Mouse (Mus musculus): ENCODE results near the gene Glb1. TPM values are rescaled to one million over a fixed set of nuclear protein-coding genes. Genes with fewer than 3 reads are reported as not detected.

Gene Glb1
- polyA plus RNA-seq, 1 experiment from 2014 or later: 42.9 TPM

GRCm38 (mm10) chr9:114471892-114472291, 71.0 kb downstream of the Glb1 start:
- Histone ChIP-seq H3K27ac (replicated peaks) (no peak overlapping the region), H3K27me3 (replicated peaks) (no peaks in the 10 kb centered on the region), H3K9me3 (0 out of 2 replicates have a peak, but pooled peaks cover 2% of the 10 kb centered on the region), H3K4me1 (peaks cover 3% of the 10 kb centered on the region; the same call in 1 of the 2 replicates), H3K4me2 (no peak overlapping the region), H3K9ac (no peak overlapping the region), H3K4me3 (no peak overlapping the region), H3K36me3 (peaks cover 14% of the 10 kb centered on the region)
- WGBS: 79% methylated on average over 7 of the region's 7 CpGs
- no peak for ATAC-seq (ENCODE audit: extremely low read depth, insufficient number of reproducible peaks, low FRiP score, low TSS enrichment)

- no peak for ATAC-seq (ENCODE audit: extremely low read depth, insufficient number of reproducible peaks, low FRiP score, low TSS enrichment)
- H3K4me1 ChIP-seq: no peaks in the 10 kb centered on the region
- 82% methylated on average over 9 of the region's 9 CpGs for WGBS
These were observed 76.1 kb downstream of the Glb1 start for GRCm38 (mm10) chr9:114477019-114477418.

GRCm38 (mm10) chr9:114480940-114481339, 80.1 kb downstream of the Glb1 start:
- no peak overlapping the region for H3K4me2 ChIP-seq
- no peak overlapping the region for H3K9ac ChIP-seq
- H3K4me1 ChIP-seq: no peaks in the 10 kb centered on the region
- H3K27me3 ChIP-seq (replicated peaks): no peaks in the 10 kb centered on the region
- H3K27ac ChIP-seq (replicated peaks): no peak overlapping the region
- H3K9me3 ChIP-seq: no peaks in the 10 kb centered on the region
- ATAC-seq (ENCODE audit: extremely low read depth, insufficient number of reproducible peaks, low FRiP score, low TSS enrichment): no peak
- 63% methylated on average over 3 of the region's 3 CpGs for WGBS
- no peak overlapping the region for H3K4me3 ChIP-seq
- 0 out of 2 replicates have a peak, but pooled peaks cover 6% of the 10 kb centered on the region for H3K36me3 ChIP-seq

More at GRCm38 (mm10) chr9:114477019-114477418, 76.1 kb downstream of the Glb1 start:
- Histone ChIP-seq H3K9me3 (no peaks in the 10 kb centered on the region), H3K4me3 (no peak overlapping the region), H3K27ac (replicated peaks) (no peak overlapping the region), H3K9ac (no peak overlapping the region), H3K36me3 (0 out of 2 replicates have a peak, but pooled peaks cover 9% of the 10 kb centered on the region), H3K27me3 (replicated peaks) (no peaks in the 10 kb centered on the region), H3K4me2 (no peak overlapping the region)

DNA sequence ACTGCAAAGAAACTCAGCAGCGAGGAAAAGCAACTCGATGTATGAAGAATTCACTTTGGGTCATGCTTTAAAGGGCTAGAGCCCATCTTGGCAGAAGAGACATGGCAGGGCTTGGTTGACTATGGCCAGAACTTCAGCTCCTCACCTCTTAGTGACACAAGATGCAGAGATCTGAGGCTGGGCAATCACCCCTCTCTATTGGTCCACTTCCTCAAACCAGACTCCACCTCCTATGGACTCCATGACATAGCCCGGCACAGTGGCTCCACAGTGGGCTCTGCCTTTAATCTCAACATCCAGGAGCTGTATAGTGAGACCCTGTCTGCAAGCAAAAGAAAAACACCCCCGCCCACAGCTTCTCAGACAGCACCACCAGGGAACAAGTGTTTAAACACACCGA, 83.9 kb downstream of the Glb1 start:
- H3K9ac ChIP-seq: no peak overlapping the region
- no peak overlapping the region for H3K4me2 ChIP-seq
- no peak overlapping the region for H3K27ac ChIP-seq (replicated peaks)
- no peaks in the 10 kb centered on the region for H3K9me3 ChIP-seq
- no peaks in the 10 kb centered on the region for H3K36me3 ChIP-seq
- H3K4me3 ChIP-seq: no peak overlapping the region
- WGBS: 76% methylated on average over 5 of the region's 5 CpGs
- H3K27me3 ChIP-seq (replicated peaks): no peaks in the 10 kb centered on the region
- no peaks in the 10 kb centered on the region for H3K4me1 ChIP-seq
- ATAC-seq (ENCODE audit: extremely low read depth, insufficient number of reproducible peaks, low FRiP score, low TSS enrichment): no peak

- 80% methylated on average over 4 of the region's 4 CpGs for WGBS
- Histone ChIP-seq H3K9me3 (no peaks in the 10 kb centered on the region), H3K4me2 (no peak overlapping the region), H3K4me3 (no peak overlapping the region), H3K27ac (replicated peaks) (no peak overlapping the region), H3K4me1 (no peaks in the 10 kb centered on the region), H3K36me3 (no peaks in the 10 kb centered on the region), H3K9ac (no peak overlapping the region), H3K27me3 (replicated peaks) (no peaks in the 10 kb centered on the region)
- no peak for ATAC-seq (ENCODE audit: extremely low read depth, insufficient number of reproducible peaks, low FRiP score, low TSS enrichment)
These were observed 85.9 kb downstream of the Glb1 start for GRCm38 (mm10) chr9:114486808-114487207.

DNA sequence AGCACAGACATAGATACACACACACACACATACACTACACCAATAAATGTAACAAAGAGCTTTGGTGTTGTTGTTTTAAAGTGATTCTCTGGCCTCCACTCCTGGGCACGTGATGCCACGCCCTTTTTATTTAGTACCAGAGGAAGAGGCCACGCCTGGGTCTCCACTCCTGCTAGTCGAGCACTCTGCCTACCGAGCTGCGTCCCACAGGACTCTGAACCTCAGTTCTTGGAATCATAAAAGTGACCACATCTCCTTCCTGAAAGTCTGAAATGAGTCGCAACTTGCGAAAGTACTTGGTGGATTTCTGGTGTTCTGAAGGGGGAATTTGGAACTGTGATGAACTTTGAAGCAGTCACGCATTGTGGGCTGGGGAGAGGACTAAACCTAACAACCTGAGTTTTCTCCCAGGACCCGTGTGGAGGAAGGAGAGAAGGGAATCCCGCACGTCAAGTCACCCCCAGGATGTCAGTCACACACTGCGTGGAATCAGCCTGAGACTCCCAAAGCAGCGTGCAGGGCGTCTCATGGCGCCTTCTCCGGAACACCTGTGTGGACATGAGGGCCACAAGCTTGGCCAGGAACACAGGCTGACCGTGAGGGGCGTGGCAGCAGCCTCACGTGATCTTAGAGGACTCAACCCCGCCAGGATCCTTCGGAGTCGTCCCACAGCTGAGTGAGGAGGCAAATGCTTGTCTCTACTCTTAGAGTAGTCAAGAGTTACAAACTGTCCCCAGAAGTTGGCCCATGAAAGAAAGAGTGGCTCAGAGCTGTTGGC, 86.8 kb downstream of the Glb1 start:
- Histone ChIP-seq H3K9ac (no peak overlapping the region), H3K4me3 (no peak overlapping the region), H3K9me3 (no peaks in the 10 kb centered on the region), H3K4me1 (no peaks in the 10 kb centered on the region), H3K36me3 (no peaks in the 10 kb centered on the region), H3K27ac (replicated peaks) (no peak overlapping the region), H3K4me2 (no peak overlapping the region), H3K27me3 (replicated peaks) (no peaks in the 10 kb centered on the region)
- WGBS: 78% methylated on average over 23 of the region's 23 CpGs
- no peak for ATAC-seq (ENCODE audit: extremely low read depth, insufficient number of reproducible peaks, low FRiP score, low TSS enrichment)

- Histone ChIP-seq H3K27me3 (replicated peaks) (peaks cover 15% of the 10 kb centered on the region), H3K4me1 (0 out of 2 replicates have a peak, but pooled peaks cover 4% of the 10 kb centered on the region), H3K36me3 (no peaks in the 10 kb centered on the region), H3K4me3 (no peak overlapping the region), H3K4me2 (no peak overlapping the region), H3K9ac (no peak overlapping the region), H3K27ac (replicated peaks) (no peak overlapping the region), H3K9me3 (no peaks in the 10 kb centered on the region)
- ATAC-seq (ENCODE audit: extremely low read depth, insufficient number of reproducible peaks, low FRiP score, low TSS enrichment): no peak
- 82% methylated on average over 7 of the region's 7 CpGs for WGBS
These were observed 95.6 kb downstream of the Glb1 start for GRCm38 (mm10) chr9:114496469-114496868.

- no peak overlapping the region for H3K27ac ChIP-seq (replicated peaks)
- H3K4me3 ChIP-seq: no peak overlapping the region
- WGBS: 6% methylated on average over 11 of the region's 11 CpGs
- peak overlapping the region; percentile 58 for H3K4me2 ChIP-seq
- 0 out of 2 replicates have a peak, but pooled peaks cover 8% of the 10 kb centered on the region for H3K4me1 ChIP-seq
- peaks cover 15% of the 10 kb centered on the region for H3K27me3 ChIP-seq (replicated peaks)
- no peaks in the 10 kb centered on the region for H3K9me3 ChIP-seq
- no peaks in the 10 kb centered on the region for H3K36me3 ChIP-seq
- no peak for ATAC-seq (ENCODE audit: extremely low read depth, insufficient number of reproducible peaks, low FRiP score, low TSS enrichment)
- H3K9ac ChIP-seq: no peak overlapping the region
These were observed 97.3 kb downstream of the Glb1 start for GRCm38 (mm10) chr9:114498218-114498617.

DNA sequence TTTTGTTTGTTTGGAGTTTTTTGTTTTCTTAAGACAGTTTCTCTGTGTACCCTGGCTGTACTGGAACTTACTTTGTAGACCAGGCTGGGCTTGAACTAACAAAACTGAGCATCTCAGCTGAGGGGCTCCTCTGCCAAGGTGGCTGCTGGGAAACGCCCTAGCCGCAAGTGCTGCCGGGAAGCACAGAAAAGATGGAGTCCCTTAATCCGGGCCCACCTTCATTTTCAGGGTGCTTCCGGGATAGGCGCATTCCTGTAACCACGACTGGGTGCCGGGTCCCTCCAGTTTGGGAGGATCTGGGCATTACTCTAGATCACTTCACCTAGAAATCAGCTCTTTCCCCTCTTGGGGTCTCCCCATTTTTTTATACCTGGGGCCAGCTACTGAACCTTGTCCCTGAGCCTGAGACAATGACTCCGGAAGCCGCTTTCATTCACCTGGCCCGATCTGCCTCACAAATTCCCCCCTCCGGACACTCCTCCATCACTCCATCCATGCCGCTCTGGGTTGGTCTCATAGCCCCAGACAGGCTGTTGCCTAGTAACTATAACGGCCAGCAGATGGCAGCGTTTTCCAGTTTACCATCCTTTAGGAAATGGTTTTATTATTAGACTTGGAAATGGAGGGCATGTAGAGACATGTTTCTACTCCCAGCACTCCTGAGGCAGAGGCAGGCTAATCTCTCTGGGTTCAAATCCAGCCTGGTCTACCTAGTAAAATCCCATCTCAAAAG, 99.1 kb downstream of the Glb1 start:
- Histone ChIP-seq H3K4me2 (peak overlapping the region; percentile 20; the same call in 1 of the 2 replicates), H3K36me3 (no peaks in the 10 kb centered on the region), H3K4me1 (0 out of 2 replicates have a peak, but pooled peaks cover 8% of the 10 kb centered on the region), H3K9ac (no peak overlapping the region), H3K27ac (replicated peaks) (no peak overlapping the region), H3K9me3 (no peaks in the 10 kb centered on the region), H3K27me3 (replicated peaks) (peaks cover 15% of the 10 kb centered on the region), H3K4me3 (no peak overlapping the region)
- WGBS: 15% methylated on average over 15 of the region's 15 CpGs
- ATAC-seq (ENCODE audit: extremely low read depth, insufficient number of reproducible peaks, low FRiP score, low TSS enrichment): no peak

GRCm38 (mm10) chr9:114501111-114501510, 100.2 kb downstream of the Glb1 start:
- no peak overlapping the region for H3K27ac ChIP-seq (replicated peaks)
- H3K4me2 ChIP-seq: no peak overlapping the region
- H3K9me3 ChIP-seq: no peaks in the 10 kb centered on the region
- no peak overlapping the region for H3K4me3 ChIP-seq
- no peak overlapping the region for H3K9ac ChIP-seq
- H3K27me3 ChIP-seq (replicated peaks): peaks cover 15% of the 10 kb centered on the region
- H3K4me1 ChIP-seq: 0 out of 2 replicates have a peak, but pooled peaks cover 8% of the 10 kb centered on the region
- no peak for ATAC-seq (ENCODE audit: extremely low read depth, insufficient number of reproducible peaks, low FRiP score, low TSS enrichment)
- WGBS: 80% methylated on average over 7 of the region's 7 CpGs
- no peaks in the 10 kb centered on the region for H3K36me3 ChIP-seq

- Histone ChIP-seq H3K27me3 (replicated peaks) (peaks cover 15% of the 10 kb centered on the region), H3K4me3 (no peak overlapping the region)
- WGBS: 87% methylated on average over 11 of the region's 11 CpGs
These were observed 101.0 kb downstream of the Glb1 start for GRCm38 (mm10) chr9:114501913-114502312.

More at GRCm38 (mm10) chr9:114501913-114502312, 101.0 kb downstream of the Glb1 start:
- ATAC-seq (ENCODE audit: extremely low read depth, insufficient number of reproducible peaks, low FRiP score, low TSS enrichment): no peak
- H3K4me2 ChIP-seq: no peak overlapping the region
- H3K4me1 ChIP-seq: 0 out of 2 replicates have a peak, but pooled peaks cover 8% of the 10 kb centered on the region
- no peak overlapping the region for H3K9ac ChIP-seq
- H3K36me3 ChIP-seq: no peaks in the 10 kb centered on the region
- H3K9me3 ChIP-seq: no peaks in the 10 kb centered on the region
- no peak overlapping the region for H3K27ac ChIP-seq (replicated peaks)
